Mouse (Mus musculus): ENCODE data around the gene Ttc7. TPM values are rescaled to one million over a fixed set of nuclear protein-coding genes. Genes with fewer than 3 reads are reported as not detected.
A peak's percentile ranks its signal among the peaks of the same experiment; 100 is the strongest.

The Ttc7 gene
- polyA plus RNA-seq, 1 experiment from 2014 or later, result 14.3 TPM

GRCm38 (mm10) chr17:87366520-87366919 lies 83.8 kb downstream of the Ttc7 start:
- H3K4me1 ChIP-seq (replicated peaks; ENCODE audit: control insufficient read depth, insufficient read depth, low read length), result peaks cover 32% of the 10 kb centered on the region
- H3K4me2 ChIP-seq, result no peak overlapping the region
- DNase-seq (ENCODE audit: low spot score) (no peak), ATAC-seq (replicated peaks; ENCODE audit: low FRiP score) (no peak)
- H3K27me3 ChIP-seq (replicated peaks; ENCODE audit: control insufficient read depth, insufficient read depth, low read length), result no peaks in the 10 kb centered on the region
- whole genome bisulfite sequencing, result 30% methylated on average over 2 of the region's 2 CpGs
- peak overlapping the region; percentile 17; the same call in 1 of the 2 replicates for H3K9ac ChIP-seq (ENCODE audit: low read depth, low read length)
- no peak overlapping the region for H3K4me3 ChIP-seq (ENCODE audit: low read depth, low read length)
- no peaks in the 10 kb centered on the region for H3K9me3 ChIP-seq (ENCODE audit: control insufficient read depth, low read length)
- H3K27ac ChIP-seq (ENCODE audit: low read depth, low read length), result no peak overlapping the region
- H3K36me3 ChIP-seq (ENCODE audit: control insufficient read depth, insufficient read depth, low read length), result no peaks in the 10 kb centered on the region

DNA sequence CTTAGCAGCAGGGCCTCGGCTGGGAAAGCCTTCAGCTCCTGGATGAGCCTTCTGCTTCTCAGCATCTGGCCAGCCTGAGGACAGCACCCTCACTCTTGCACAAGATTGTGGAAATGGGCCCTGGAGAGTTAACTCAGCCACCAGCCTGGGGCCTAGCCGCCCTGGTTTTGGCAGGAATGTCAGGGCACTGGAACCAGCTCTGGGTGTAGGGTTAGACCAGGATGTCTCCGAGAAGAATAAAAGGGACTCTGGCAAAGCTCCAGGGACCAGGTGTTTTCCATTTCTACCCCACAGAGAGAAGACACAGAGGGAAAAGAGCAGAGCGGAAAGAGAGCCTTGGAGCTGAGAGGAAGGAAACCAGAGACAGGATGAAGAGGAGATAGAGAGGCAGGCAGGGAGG lies 84.5 kb downstream of the Ttc7 start:
- Histone ChIP-seq H3K9me3 (ENCODE audit: control insufficient read depth, low read length) (no peaks in the 10 kb centered on the region), H3K27me3 (replicated peaks; ENCODE audit: control insufficient read depth, insufficient read depth, low read length) (no peaks in the 10 kb centered on the region), H3K4me1 (replicated peaks; ENCODE audit: control insufficient read depth, insufficient read depth, low read length) (peaks cover 32% of the 10 kb centered on the region), H3K27ac (ENCODE audit: low read depth, low read length) (0 out of 2 replicates have a peak overlapping the region, but pooled peaks have one; percentile 8), H3K9ac (ENCODE audit: low read depth, low read length) (no peak overlapping the region), H3K4me2 (no peak overlapping the region), H3K36me3 (ENCODE audit: control insufficient read depth, insufficient read depth, low read length) (no peaks in the 10 kb centered on the region), H3K4me3 (ENCODE audit: low read depth, low read length) (no peak overlapping the region)
- DNase-seq (ENCODE audit: low spot score) (no peak), ATAC-seq (replicated peaks; ENCODE audit: low FRiP score) (no peak)
- 46% methylated on average over 4 of the region's 4 CpGs for WGBS

DNA sequence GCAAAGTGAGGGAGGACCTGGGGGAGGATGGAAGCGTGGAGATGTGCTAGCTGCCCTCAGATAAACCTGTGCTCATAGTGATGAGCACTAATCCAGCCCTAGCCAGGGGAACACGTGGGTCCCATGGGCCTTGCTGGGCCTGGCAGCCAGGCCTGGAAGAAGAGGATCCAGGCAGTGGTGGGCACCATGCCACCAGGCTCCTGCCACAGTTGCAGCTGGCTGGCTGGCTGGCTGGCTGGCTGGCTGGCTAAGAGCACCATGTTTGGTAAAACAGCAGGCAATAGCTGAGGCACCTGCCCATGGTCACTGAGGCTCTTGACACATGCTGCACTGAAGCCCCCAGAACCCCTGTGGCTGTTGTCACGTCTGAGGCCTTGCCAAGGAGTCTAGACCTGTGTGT lies 85.0 kb downstream of the Ttc7 start:
- WGBS, result 56% methylated on average over 3 of the region's 3 CpGs

GRCm38 (mm10) chr17:87368481-87368880 lies 85.8 kb downstream of the Ttc7 start:
- peaks cover 32% of the 10 kb centered on the region for H3K4me1 ChIP-seq (replicated peaks; ENCODE audit: control insufficient read depth, insufficient read depth, low read length)
- DNase-seq (ENCODE audit: low spot score) (no peak), ATAC-seq (replicated peaks; ENCODE audit: low FRiP score) (no peak)
- H3K4me3 ChIP-seq (ENCODE audit: low read depth, low read length), result no peak overlapping the region
- no peaks in the 10 kb centered on the region for H3K36me3 ChIP-seq (ENCODE audit: control insufficient read depth, insufficient read depth, low read length)
- 82% methylated on average over 10 of the region's 10 CpGs for WGBS
- no peaks in the 10 kb centered on the region for H3K27me3 ChIP-seq (replicated peaks; ENCODE audit: control insufficient read depth, insufficient read depth, low read length)
- H3K27ac ChIP-seq (ENCODE audit: low read depth, low read length), result no peak overlapping the region
- no peaks in the 10 kb centered on the region for H3K9me3 ChIP-seq (ENCODE audit: control insufficient read depth, low read length)
- no peak overlapping the region for H3K4me2 ChIP-seq
- no peak overlapping the region for H3K9ac ChIP-seq (ENCODE audit: low read depth, low read length)

More for the DNA sequence above, 85.0 kb downstream of the Ttc7 start:
- Histone ChIP-seq H3K4me3 (ENCODE audit: low read depth, low read length) (no peak overlapping the region), H3K27me3 (replicated peaks; ENCODE audit: control insufficient read depth, insufficient read depth, low read length) (no peaks in the 10 kb centered on the region), H3K9me3 (ENCODE audit: control insufficient read depth, low read length) (no peaks in the 10 kb centered on the region), H3K36me3 (ENCODE audit: control insufficient read depth, insufficient read depth, low read length) (no peaks in the 10 kb centered on the region), H3K27ac (ENCODE audit: low read depth, low read length) (0 out of 2 replicates have a peak overlapping the region, but pooled peaks have one; percentile 8), H3K9ac (ENCODE audit: low read depth, low read length) (no peak overlapping the region), H3K4me1 (replicated peaks; ENCODE audit: control insufficient read depth, insufficient read depth, low read length) (peaks cover 32% of the 10 kb centered on the region), H3K4me2 (no peak overlapping the region)
- ATAC-seq (replicated peaks; ENCODE audit: low FRiP score) (no peak), DNase-seq (ENCODE audit: low spot score) (no peak)

DNA sequence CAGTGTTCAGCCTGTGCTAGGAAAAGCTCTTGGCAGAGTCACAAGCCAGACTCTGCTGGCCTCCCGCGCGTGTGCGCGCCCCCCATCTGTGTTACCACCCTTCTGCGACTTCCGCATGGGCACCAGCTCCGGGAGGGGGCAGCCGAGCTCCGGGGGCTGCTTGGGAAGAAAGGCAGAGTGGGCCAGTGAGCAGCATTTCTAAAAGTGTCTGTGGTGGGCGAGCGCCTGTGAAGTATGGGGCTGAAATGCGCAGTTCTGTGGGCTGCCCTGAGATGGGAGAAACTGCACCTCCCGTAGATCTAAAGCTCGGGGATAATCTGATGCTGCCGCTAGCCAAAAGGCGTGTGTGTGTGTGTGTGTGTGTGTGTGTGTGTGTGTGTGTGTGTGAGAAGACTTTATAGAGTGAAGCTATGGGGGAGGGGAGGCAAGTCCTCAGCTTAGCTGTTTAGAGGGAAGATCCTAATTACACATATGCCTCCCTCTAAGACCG lies 86.6 kb downstream of the Ttc7 start:
- Histone ChIP-seq H3K27ac (ENCODE audit: low read depth, low read length) (no peak overlapping the region), H3K4me3 (ENCODE audit: low read depth, low read length) (no peak overlapping the region), H3K9me3 (ENCODE audit: control insufficient read depth, low read length) (no peaks in the 10 kb centered on the region), H3K9ac (ENCODE audit: low read depth, low read length) (no peak overlapping the region), H3K27me3 (replicated peaks; ENCODE audit: control insufficient read depth, insufficient read depth, low read length) (no peaks in the 10 kb centered on the region), H3K36me3 (ENCODE audit: control insufficient read depth, insufficient read depth, low read length) (no peaks in the 10 kb centered on the region), H3K4me1 (replicated peaks; ENCODE audit: control insufficient read depth, insufficient read depth, low read length) (peaks cover 31% of the 10 kb centered on the region), H3K4me2 (no peak overlapping the region)
- DNase-seq (ENCODE audit: low spot score), result no peak
- no peak for ATAC-seq (replicated peaks; ENCODE audit: low FRiP score)
- 81% methylated on average over 18 of the region's 18 CpGs for WGBS

GRCm38 (mm10) chr17:87372189-87372588 lies 89.5 kb downstream of the Ttc7 start:
- Histone ChIP-seq H3K4me2 (no peak overlapping the region), H3K9me3 (ENCODE audit: control insufficient read depth, low read length) (no peaks in the 10 kb centered on the region), H3K27me3 (replicated peaks; ENCODE audit: control insufficient read depth, insufficient read depth, low read length) (no peaks in the 10 kb centered on the region), H3K9ac (ENCODE audit: low read depth, low read length) (no peak overlapping the region), H3K4me1 (replicated peaks; ENCODE audit: control insufficient read depth, insufficient read depth, low read length) (peaks cover 23% of the 10 kb centered on the region), H3K4me3 (ENCODE audit: low read depth, low read length) (no peak overlapping the region), H3K36me3 (ENCODE audit: control insufficient read depth, insufficient read depth, low read length) (no peaks in the 10 kb centered on the region), H3K27ac (ENCODE audit: low read depth, low read length) (no peak overlapping the region)
- no peak for ATAC-seq (replicated peaks; ENCODE audit: low FRiP score)
- no peak for DNase-seq (ENCODE audit: low spot score)
- 87% methylated on average over 7 of the region's 7 CpGs for WGBS

DNA sequence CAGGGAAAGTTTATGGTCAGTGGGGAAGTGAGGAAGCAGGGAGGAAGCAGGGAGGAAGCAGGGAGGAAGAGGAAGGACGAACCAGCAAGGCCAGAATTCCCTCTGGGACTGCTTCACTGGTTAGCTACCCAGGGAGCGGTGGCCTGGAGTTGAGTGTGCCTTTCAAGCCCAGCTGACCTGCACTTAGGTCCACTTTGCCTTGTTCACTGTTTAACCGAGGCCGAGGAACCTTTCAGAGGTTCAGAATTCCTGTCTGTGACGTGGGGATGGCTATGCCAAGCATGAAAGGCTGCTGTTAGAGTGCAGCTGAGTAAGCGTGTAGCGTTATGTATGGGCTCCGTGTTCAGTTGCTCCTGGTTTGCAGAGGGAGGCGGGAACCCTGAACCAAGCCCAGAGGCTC lies 90.6 kb downstream of the Ttc7 start:
- no peak overlapping the region for H3K4me2 ChIP-seq
- H3K4me1 ChIP-seq (replicated peaks; ENCODE audit: control insufficient read depth, insufficient read depth, low read length), result peaks cover 17% of the 10 kb centered on the region
- H3K27me3 ChIP-seq (replicated peaks; ENCODE audit: control insufficient read depth, insufficient read depth, low read length), result no peaks in the 10 kb centered on the region
- DNase-seq (ENCODE audit: low spot score) (no peak), ATAC-seq (replicated peaks; ENCODE audit: low FRiP score) (no peak)
- no peak overlapping the region for H3K4me3 ChIP-seq (ENCODE audit: low read depth, low read length)
- 84% methylated on average over 9 of the region's 9 CpGs for WGBS
- no peak overlapping the region for H3K9ac ChIP-seq (ENCODE audit: low read depth, low read length)
- H3K27ac ChIP-seq (ENCODE audit: low read depth, low read length), result no peak overlapping the region
- H3K36me3 ChIP-seq (ENCODE audit: control insufficient read depth, insufficient read depth, low read length), result no peaks in the 10 kb centered on the region
- no peaks in the 10 kb centered on the region for H3K9me3 ChIP-seq (ENCODE audit: control insufficient read depth, low read length)

GRCm38 (mm10) chr17:87375941-87376511 lies 93.3 kb downstream of the Ttc7 start:
- peaks cover 27% of the 10 kb centered on the region for H3K4me1 ChIP-seq (replicated peaks; ENCODE audit: control insufficient read depth, insufficient read depth, low read length)
- ATAC-seq (replicated peaks; ENCODE audit: low FRiP score), result 0 out of 2 replicates have a peak, but pooled peaks have one; percentile 18
- H3K4me2 ChIP-seq, result no peak overlapping the region
- no peak for DNase-seq (ENCODE audit: low spot score)
- H3K9me3 ChIP-seq (ENCODE audit: control insufficient read depth, low read length), result no peaks in the 10 kb centered on the region
- peak overlapping the region; percentile 59; the same call in 1 of the 2 replicates for H3K27ac ChIP-seq (ENCODE audit: low read depth, low read length)
- no peaks in the 10 kb centered on the region for H3K27me3 ChIP-seq (replicated peaks; ENCODE audit: control insufficient read depth, insufficient read depth, low read length)
- no peak overlapping the region for H3K9ac ChIP-seq (ENCODE audit: low read depth, low read length)
- no peak overlapping the region for H3K4me3 ChIP-seq (ENCODE audit: low read depth, low read length)
- 39% methylated on average over 10 of the region's 10 CpGs for WGBS
- H3K36me3 ChIP-seq (ENCODE audit: control insufficient read depth, insufficient read depth, low read length), result no peaks in the 10 kb centered on the region

DNA sequence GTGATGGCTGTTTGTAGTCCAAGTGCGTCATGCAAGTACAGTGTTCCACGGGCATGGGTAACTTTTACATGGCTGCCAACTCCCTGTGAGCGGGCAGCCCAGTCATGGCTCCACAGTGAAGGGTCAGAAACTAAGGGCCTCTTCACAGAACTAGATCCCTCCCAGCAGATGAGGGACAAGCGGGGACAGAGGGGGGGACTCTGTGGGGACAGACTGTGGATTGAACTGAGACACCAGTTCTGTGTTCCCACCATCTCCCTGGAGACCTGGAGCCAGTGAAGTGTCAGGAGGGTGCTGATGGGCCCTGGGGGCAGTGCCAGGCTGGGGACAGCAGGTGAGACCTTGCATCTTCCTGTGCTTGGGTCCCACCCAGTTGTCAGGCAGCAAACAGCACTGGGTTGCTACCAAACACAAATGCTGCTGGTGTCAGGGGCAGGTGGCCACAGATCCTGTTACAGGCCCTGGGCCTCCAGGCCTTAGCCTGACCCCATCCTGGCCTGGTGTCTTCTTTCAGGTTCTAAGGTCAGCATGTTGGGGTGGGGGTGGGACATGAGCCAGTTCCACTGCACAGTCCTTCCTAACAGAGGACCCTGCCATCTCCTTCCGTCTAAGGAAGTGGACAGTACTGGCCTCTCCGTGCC lies 94.3 kb downstream of the Ttc7 start:
- ATAC-seq (replicated peaks; ENCODE audit: low FRiP score) (no peak; the same call in 1 of the 2 replicates), DNase-seq (ENCODE audit: low spot score) (no peak)
- no peak overlapping the region for H3K4me2 ChIP-seq
- no peaks in the 10 kb centered on the region for H3K36me3 ChIP-seq (ENCODE audit: control insufficient read depth, insufficient read depth, low read length)
- WGBS, result 82% methylated on average over 6 of the region's 6 CpGs
- H3K4me1 ChIP-seq (replicated peaks; ENCODE audit: control insufficient read depth, insufficient read depth, low read length), result peaks cover 27% of the 10 kb centered on the region
- no peak overlapping the region for H3K4me3 ChIP-seq (ENCODE audit: low read depth, low read length)
- no peak overlapping the region for H3K9ac ChIP-seq (ENCODE audit: low read depth, low read length)
- peak overlapping the region; percentile 59; the same call in 1 of the 2 replicates for H3K27ac ChIP-seq (ENCODE audit: low read depth, low read length)
- H3K27me3 ChIP-seq (replicated peaks; ENCODE audit: control insufficient read depth, insufficient read depth, low read length), result no peaks in the 10 kb centered on the region
- H3K9me3 ChIP-seq (ENCODE audit: control insufficient read depth, low read length), result no peaks in the 10 kb centered on the region

Measured in liver, embryonic 11.5 days (tissue).